ENCODE assay signal across 9 mouse cellular contexts in the genomic region with DNA sequence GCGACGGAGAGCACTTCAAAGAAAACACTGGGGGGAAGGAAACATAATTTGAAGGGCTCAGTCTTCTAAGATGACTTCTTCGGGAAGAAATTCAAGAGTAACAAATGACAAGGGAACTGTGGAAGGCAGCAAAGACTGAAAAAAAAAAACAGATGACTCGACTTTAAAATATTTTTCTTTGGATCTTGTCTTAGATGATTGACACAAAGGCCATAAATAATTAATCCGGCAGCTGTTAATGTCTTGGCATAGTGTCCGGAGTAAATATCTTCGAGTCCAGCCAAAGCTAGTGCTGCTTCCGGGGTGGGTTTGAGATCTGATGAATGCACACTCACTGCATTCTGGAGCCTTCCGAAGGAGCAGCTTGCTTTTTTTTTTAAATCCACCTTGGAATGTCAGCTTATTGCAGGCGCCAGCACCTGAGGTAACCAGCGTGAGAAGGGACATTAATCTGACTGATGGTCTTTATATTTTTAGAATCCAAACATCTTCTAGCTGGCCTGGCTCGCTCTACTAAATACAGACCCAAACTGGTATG. TPM values are rescaled to one million over a fixed set of nuclear protein-coding genes. Genes with fewer than 3 reads are reported as not detected.
DNase-seq lines count a peak whose midpoint lies in the region; ATAC-seq lines count a peak whose summit lies in the region.
"Had no signal": no experiment of that assay in that cellular context is flagged by ENCODE, and none has a peak within 500 bp of the region (broad histone marks: within the 10 kb centered on the region; RNA-seq: fewer than 3 reads in every experiment).

No protein-coding gene starts in this region.

- no peak for DNase-seq in heart, adult 8-10 months (ENCODE audit: low spot score)
- DNase-seq in embryonic facial prominence, embryonic 11.5 days (ENCODE audit: low spot score), result no peak
- no peak for DNase-seq in frontal cortex, postnatal 25 days (ENCODE audit: low spot score in 2 of 2)
- DNase-seq in adrenal gland, postnatal 36 days, result no peak
- DNase-seq in spleen, adult 18-20 months, result no peak

- H3K27me3 ChIP-seq in heart, embryonic 12.5 days (replicated peaks), result peaks cover 42% of the 10 kb centered on the region
- H3K27me3 ChIP-seq in embryonic facial prominence, embryonic 11.5 days (ENCODE audit: control insufficient read depth, insufficient read depth, low read length), result peaks cover 4% of the 10 kb centered on the region
- H3K27me3 ChIP-seq in hindbrain, embryonic 13.5 days, result peaks cover 57% of the 10 kb centered on the region
- H3K27me3 ChIP-seq in midbrain, embryonic 12.5 days, result peaks cover 43% of the 10 kb centered on the region

- H3K27ac ChIP-seq in heart, embryonic 12.5 days (ENCODE audit: poor library complexity, severe bottlenecking), result no peak overlapping the region
- no peak overlapping the region for H3K27ac ChIP-seq in embryonic facial prominence, embryonic 11.5 days (replicated peaks; ENCODE audit: low read depth, low read length)
- no peak overlapping the region for H3K27ac ChIP-seq in hindbrain, embryonic 13.5 days
- no peak overlapping the region for H3K27ac ChIP-seq in midbrain, embryonic 12.5 days (replicated peaks)
- H3K27ac ChIP-seq: macrophage had no signal

- ATAC-seq in heart, embryonic 12.5 days (ENCODE audit: insufficient number of reproducible peaks, low FRiP score), result no peak
- no peak for ATAC-seq in embryonic facial prominence, embryonic 11.5 days (replicated peaks; ENCODE audit: insufficient number of reproducible peaks, low FRiP score, low TSS enrichment, low read depth)
- ATAC-seq in hindbrain, embryonic 13.5 days (ENCODE audit: low FRiP score), result no peak
- ATAC-seq in midbrain, embryonic 12.5 days (ENCODE audit: low FRiP score, low read depth), result no peak

- H3K4me1 ChIP-seq in heart, embryonic 12.5 days (replicated peaks), result peaks cover 6% of the 10 kb centered on the region; the same call in 1 of the 2 replicates
- H3K4me1 ChIP-seq in embryonic facial prominence, embryonic 11.5 days (ENCODE audit: control insufficient read depth, insufficient read depth, low read length), result 0 out of 2 replicates have a peak, but pooled peaks cover 2% of the 10 kb centered on the region
- H3K4me1 ChIP-seq in hindbrain, embryonic 13.5 days (replicated peaks), result peaks cover 15% of the 10 kb centered on the region
- H3K4me1 ChIP-seq in midbrain, embryonic 12.5 days, result peaks cover 14% of the 10 kb centered on the region

- WGBS in heart, embryonic 12.5 days, result 34% methylated on average over 12 of the region's 12 CpGs
- 36% methylated on average over 12 of the region's 12 CpGs for WGBS in embryonic facial prominence, embryonic 11.5 days
- 33% methylated on average over 12 of the region's 12 CpGs for WGBS in hindbrain, embryonic 13.5 days
- 31% methylated on average over 12 of the region's 12 CpGs for WGBS in midbrain, embryonic 12.5 days

- H3K9me3 ChIP-seq in heart, embryonic 12.5 days (replicated peaks), result 0 out of 2 replicates have a peak, but pooled peaks cover 4% of the 10 kb centered on the region
- no peaks in the 10 kb centered on the region for H3K9me3 ChIP-seq in embryonic facial prominence, embryonic 11.5 days (replicated peaks; ENCODE audit: control insufficient read depth, low read length)
- H3K9me3 ChIP-seq in hindbrain, embryonic 13.5 days, result no peaks in the 10 kb centered on the region
- no peaks in the 10 kb centered on the region for H3K9me3 ChIP-seq in midbrain, embryonic 12.5 days

- H3K4me2 ChIP-seq in heart, embryonic 12.5 days, result peak overlapping the region; percentile 100
- peak overlapping the region; percentile 99 for H3K4me2 ChIP-seq in embryonic facial prominence, embryonic 11.5 days (ENCODE audit: low read depth, low read length)
- peak overlapping the region; percentile 94 for H3K4me2 ChIP-seq in hindbrain, embryonic 13.5 days
- peak overlapping the region; percentile 100 for H3K4me2 ChIP-seq in midbrain, embryonic 12.5 days (replicated peaks)

- peak overlapping the region; percentile 83 for H3K4me3 ChIP-seq in heart, embryonic 12.5 days
- peak overlapping the region; percentile 57 for H3K4me3 ChIP-seq in embryonic facial prominence, embryonic 11.5 days (ENCODE audit: low read depth, low read length)
- H3K4me3 ChIP-seq in hindbrain, embryonic 13.5 days, result peak overlapping the region; percentile 61
- H3K4me3 ChIP-seq in midbrain, embryonic 12.5 days, result peak overlapping the region; percentile 74

- H3K9ac ChIP-seq in heart, embryonic 12.5 days, result peak overlapping the region; percentile 71
- peak overlapping the region; percentile 61 for H3K9ac ChIP-seq in embryonic facial prominence, embryonic 11.5 days (replicated peaks; ENCODE audit: low read length)
- H3K9ac ChIP-seq in hindbrain, embryonic 13.5 days, result peak overlapping the region; percentile 73
- peak overlapping the region; percentile 64; the same call in 1 of the 2 replicates for H3K9ac ChIP-seq in midbrain, embryonic 12.5 days (replicated peaks)

- no peaks in the 10 kb centered on the region for H3K36me3 ChIP-seq in heart, embryonic 12.5 days
- no peaks in the 10 kb centered on the region for H3K36me3 ChIP-seq in embryonic facial prominence, embryonic 11.5 days (replicated peaks; ENCODE audit: control insufficient read depth, insufficient read depth, low read depth, low read length)
- H3K36me3 ChIP-seq in hindbrain, embryonic 13.5 days, result no peaks in the 10 kb centered on the region
- H3K36me3 ChIP-seq in midbrain, embryonic 12.5 days, result no peaks in the 10 kb centered on the region

RNA-seq across cellular contexts. Expression of a gene that starts 2.0 kb away (rescaled TPM):
- polyA plus RNA-seq in heart, embryonic 12.5 days (2016; fragmentation: Nextera tagmentation; extraction: Ambion mirVana), result 4.3 and 4.5 TPM in 2 replicates
- total RNA-seq in heart, adult 8-10 months (2022), result 10 to 100 TPM in 3 of 4 experiments, 1 to 10 TPM in 1; 8.2 to 13.8 (median 12.1) TPM
- polyA plus RNA-seq in embryonic facial prominence, embryonic 11.5 days (2014; fragmentation: Nextera tagmentation; extraction: Ambion mirVana), result 1.7 and 2.1 TPM in 2 replicates
- 7.9 and 8.1 TPM in 2 replicates for polyA plus RNA-seq in hindbrain, embryonic 13.5 days (2015; fragmentation: Nextera tagmentation; extraction: Ambion mirVana)
- 2.7 and 2.8 TPM in 2 replicates for polyA plus RNA-seq in midbrain, embryonic 12.5 days (2016; fragmentation: Nextera tagmentation; extraction: Ambion mirVana)
- 1 to 10 TPM in 1 of 2 experiments, under 1 TPM in 1; 0.30 to 1.1 TPM for total RNA-seq in adrenal gland, postnatal 36 days (2021)
- polyA plus RNA-seq: macrophage had no signal
